Mouse (Mus musculus) megakaryocyte, adult 5-6 weeks (primary cell): ENCODE measurements around the gene Akap8l. TPM values are rescaled to one million over a fixed set of nuclear protein-coding genes. Genes with fewer than 3 reads are reported as not detected.

Experiments used
- ATAC-seq: 2 replicates; pipeline ENCODE4 v1.8.0; 2016; ENCODE audit warnings: mild to moderate bottlenecking, inconsistent platforms; ENCODE audit not compliant: poor library complexity, severe bottlenecking
- total RNA-seq, 2 experiments: library from RNA; stranded (forward) in 1 of 2; stranded (reverse) in 1 of 2; fragments of 153-499, 151-499 nt in 1 of 2; fragments of 221-1000, 200-1000 nt in 1 of 2; gene quantifications; 2 replicates each; pipeline versions ENCODE4 v1.2.3 to v1.2.4; 2015 to 2017

The Akap8l gene
- total RNA-seq, 2 experiments from 2014 or later = 48.3 to 66.4 TPM

- ATAC-seq = no peak
Measured at GRCm38 (mm10) chr17:32358192-32358942, 8.0 kb upstream of the Akap8l start.

GRCm38 (mm10) chr17:32356766-32357760 lies 6.7 kb upstream of the Akap8l start:
- ATAC-seq = no peak

GRCm38 (mm10) chr17:32356281-32356680 lies 5.9 kb upstream of the Akap8l start:
- no peak for ATAC-seq

GRCm38 (mm10) chr17:32355031-32355430 lies 4.6 kb upstream of the Akap8l start:
- ATAC-seq = no peak

- ATAC-seq = no peak
Measured at GRCm38 (mm10) chr17:32354211-32354610, 3.8 kb upstream of the Akap8l start.

- no peak for ATAC-seq
Measured at GRCm38 (mm10) chr17:32353696-32354095, 3.3 kb upstream of the Akap8l start.

- ATAC-seq = no peak
Measured at GRCm38 (mm10) chr17:32351726-32352125, 1.3 kb upstream of the Akap8l start.

GRCm38 (mm10) chr17:32351269-32351668 lies 862 bp upstream of the Akap8l start:
- no peak for ATAC-seq

GRCm38 (mm10) chr17:32349851-32350381 lies 491 bp downstream of the Akap8l start:
- no peak for ATAC-seq

GRCm38 (mm10) chr17:32349037-32349732 lies 1.2 kb downstream of the Akap8l start:
- peak; percentile 61 for ATAC-seq

- no peak for ATAC-seq
Measured at GRCm38 (mm10) chr17:32348406-32348805, 2.0 kb downstream of the Akap8l start.

- ATAC-seq = no peak
Measured at GRCm38 (mm10) chr17:32341102-32341501, 9.3 kb downstream of the Akap8l start.

- ATAC-seq = no peak
Measured at GRCm38 (mm10) chr17:32340110-32340509, 10.3 kb downstream of the Akap8l start.

- ATAC-seq = 0 out of 2 replicates have a peak, but pooled peaks have one; percentile 10
Measured at GRCm38 (mm10) chr17:32335869-32336268, 14.5 kb downstream of the Akap8l start.

GRCm38 (mm10) chr17:32334921-32335320 lies 15.5 kb downstream of the Akap8l start:
- ATAC-seq = no peak

- ATAC-seq = no peak
Measured at GRCm38 (mm10) chr17:32333675-32334303, 16.6 kb downstream of the Akap8l start.

GRCm38 (mm10) chr17:32327501-32327900 lies 22.9 kb downstream of the Akap8l start:
- ATAC-seq = no peak

GRCm38 (mm10) chr17:32322809-32323208 lies 27.6 kb downstream of the Akap8l start:
- no peak for ATAC-seq

- ATAC-seq = no peak
Measured at GRCm38 (mm10) chr17:32321836-32322235, 28.6 kb downstream of the Akap8l start.

- peak; percentile 54 for ATAC-seq
Measured at GRCm38 (mm10) chr17:32321390-32321734, 29.0 kb downstream of the Akap8l start.
